Mouse (Mus musculus) left cerebral cortex, postnatal 14 days (tissue): Measurements from ENCODE around the gene Acot2. TPM values are rescaled to one million over a fixed set of nuclear protein-coding genes. Genes with fewer than 3 reads are reported as not detected.
"Not testable (repeated sequence)": the region's sequence is repeated elsewhere in the genome, so short reads cannot be mapped to it uniquely, and the experiment has no call there.

ENCODE experiments used
- DNase-seq, 2 experiments: peaks; one replicate each; pipeline ENCODE4 v3.0.0; 2021 to 2022; ENCODE audit warnings: low spot score in 2 of 2, mixed read lengths in 1 of 2
- intact Hi-C: fragments of 180-260 bp; cut with DNase I; formaldehyde crosslinking; loops from one replicate; pipeline ENCODE4 v1.15.1; 2025
- long read RNA-seq, 2 experiments: library from polyadenylated mRNA; stranded (forward); transcript quantifications; one replicate each; pipeline ENCODE4 v2.0.0; 2021
- total RNA-seq, 2 experiments: library from RNA; stranded (reverse); gene quantifications; 2 replicates each; pipeline ENCODE4 v1.2.3; 2021

Gene Acot2
- 10 to 100 TPM in 1 of 2 experiments, 1 to 10 TPM in 1; 8.9 to 10.5 TPM for total RNA-seq
- long read RNA-seq, experiment 1, transcript Acot2-201 (3 exons, 2,196 nt): major isoform, 12 of 13 reads
- long read RNA-seq, experiment 1, partial matches to known transcripts: 1 of 13 reads
- long read RNA-seq, experiment 1, other reads (novel, unspliced or antisense): 0 of 13 reads
- long read RNA-seq, experiment 2, transcript Acot2-201 (3 exons, 2,196 nt): major isoform, 6 of 6 reads
- long read RNA-seq, experiment 2, partial matches to known transcripts: 0 of 6 reads
- long read RNA-seq, experiment 2, other reads (novel, unspliced or antisense): 0 of 6 reads

GRCm38 (mm10) chr12:83987583-83988441, at the start of gene Acot2:
Gene Acot2 (plus strand): TSS chr12:83987861.
- DNase-seq: peak; percentile 73 to 87
- intact Hi-C loops: no loop called here

- intact Hi-C loops: not testable (repeated sequence)
Observed at GRCm38 (mm10) chr12:83938592-83938991, 49.1 kb upstream of the Acot2 start.

GRCm38 (mm10) chr12:83939332-83939731, 48.3 kb upstream of the Acot2 start:
- intact Hi-C loops: no loop called here
- no peak for DNase-seq

More at GRCm38 (mm10) chr12:83938592-83938991, 49.1 kb upstream of the Acot2 start:
- not testable (repeated sequence) for DNase-seq

GRCm38 (mm10) chr12:83940031-83940430, 47.6 kb upstream of the Acot2 start:
- DNase-seq: no peak
- intact Hi-C loops: no loop called here

GRCm38 (mm10) chr12:83941938-83942337, 45.7 kb upstream of the Acot2 start:
- intact Hi-C loops: no loop called here
- no peak for DNase-seq

- DNase-seq: no peak
- intact Hi-C loops: no loop called here
Observed at GRCm38 (mm10) chr12:83947260-83947811, 40.3 kb upstream of the Acot2 start.

GRCm38 (mm10) chr12:83949043-83949442, 38.6 kb upstream of the Acot2 start:
- intact Hi-C loops: no loop called here
- no peak for DNase-seq

GRCm38 (mm10) chr12:83949776-83950492, 37.7 kb upstream of the Acot2 start:
- intact Hi-C loops: loop anchor here (10.0 kb wide), 1 partner anchor 235 kb away; no protein-coding TSS in a partner anchor
- DNase-seq: no peak

GRCm38 (mm10) chr12:83950493-83950839, 37.2 kb upstream of the Acot2 start, which contains the start of gene Riox1:
Gene Riox1 (plus strand): TSS chr12:83950608.
- intact Hi-C loops: loop anchor here (10.0 kb wide), 1 partner anchor 236 kb away; no protein-coding TSS in a partner anchor
- peak; percentile 79 to 86 for DNase-seq

GRCm38 (mm10) chr12:83950840-83951701, 36.6 kb upstream of the Acot2 start:
- DNase-seq: peak; percentile 51 to 66
- intact Hi-C loops: loop anchor here (10.0 kb wide), 1 partner anchor 236 kb away; no protein-coding TSS in a partner anchor

- no peak for DNase-seq
- intact Hi-C loops: loop anchor here (10.0 kb wide), 1 partner anchor 237 kb away; no protein-coding TSS in a partner anchor
Observed at GRCm38 (mm10) chr12:83951711-83952575, 35.7 kb upstream of the Acot2 start.

- DNase-seq: no peak
- intact Hi-C loops: loop anchor here (10.0 kb wide), 1 partner anchor 243 kb away; no protein-coding TSS in a partner anchor
Observed at GRCm38 (mm10) chr12:83958278-83958677, 29.4 kb upstream of the Acot2 start.

GRCm38 (mm10) chr12:83965235-83965634, 22.4 kb upstream of the Acot2 start:
- no peak for DNase-seq
- intact Hi-C loops: no loop called here

GRCm38 (mm10) chr12:83972117-83972516, 15.5 kb upstream of the Acot2 start:
- DNase-seq: peak; percentile 46 to 58
- intact Hi-C loops: loop anchor here (2.0 to 5.0 kb wide), 2 partner anchors 59 to 90 kb away; no protein-coding TSS in a partner anchor

- intact Hi-C loops: no loop called here
- DNase-seq: no peak
Observed at GRCm38 (mm10) chr12:83978862-83979261, 8.8 kb upstream of the Acot2 start.

GRCm38 (mm10) chr12:83981615-83982014, 6.0 kb upstream of the Acot2 start:
- intact Hi-C loops: no loop called here
- no peak for DNase-seq

GRCm38 (mm10) chr12:83984752-83985151, 2.9 kb upstream of the Acot2 start, which contains the start of gene Heatr4:
Gene Heatr4 (minus strand): TSS chr12:83984852.
- DNase-seq: no peak
- intact Hi-C loops: no loop called here
